Mouse (Mus musculus) forebrain, embryonic 12.5 days (tissue): ENCODE data around the gene Ldb3. TPM values are rescaled to one million over a fixed set of nuclear protein-coding genes. Genes with fewer than 3 reads are reported as not detected.

Experiments
- polyA plus RNA-seq: library from polyadenylated mRNA; unstranded; fragments of >200 nt; fragmentation: Nextera tagmentation; extraction: Ambion mirVana; gene quantifications from 2 replicates; pipeline ENCODE4 v1.2.1, GENCODE M21; 2016

Gene Ldb3
- polyA plus RNA-seq, 1 experiment from 2014 or later = 0.20 TPM

Other genes starting within 250 kb of the Ldb3 start
- not detected in 2 replicates for gene Fam25c, start 233.2 kb downstream of the Ldb3 start, polyA plus RNA-seq
- gene Sncg, start 213.9 kb downstream of the Ldb3 start, polyA plus RNA-seq = 4.3 and 7.5 TPM in 2 replicates
- gene Mmrn2, start 213.2 kb downstream of the Ldb3 start, polyA plus RNA-seq = 5.5 and 6.1 TPM in 2 replicates
- gene Bmpr1a, start 85.3 kb downstream of the Ldb3 start, polyA plus RNA-seq = 47.5 and 49.5 TPM in 2 replicates
- gene 9230112D13Rik, start 65.9 kb downstream of the Ldb3 start, polyA plus RNA-seq = not detected in 2 replicates
- 0.19 and 0.28 TPM in 2 replicates for gene Opn4, start 11.5 kb upstream of the Ldb3 start, polyA plus RNA-seq
- 37.6 and 38.3 TPM in 2 replicates for gene Wapl, start 85.2 kb upstream of the Ldb3 start, polyA plus RNA-seq
- 0.90 and 1.5 TPM in 2 replicates for gene Grid1, start 231.4 kb upstream of the Ldb3 start, polyA plus RNA-seq